In genomic region chr14:58104266-58104665, GRCm38 (mm10) we compare ENCODE assay signal across 20 mouse cellular contexts. TPM values are rescaled to one million over a fixed set of nuclear protein-coding genes. Genes with fewer than 3 reads are reported as not detected.
DNase-seq lines count a peak whose midpoint lies in the region; ATAC-seq lines count a peak whose summit lies in the region.
"Had no signal": no experiment of that assay in that cellular context is flagged by ENCODE, and none has a peak within 500 bp of the region (broad histone marks: within the 10 kb centered on the region; RNA-seq: fewer than 3 reads in every experiment).

No protein-coding gene starts in this region.

- H3K4me2 ChIP-seq in kidney, embryonic 14.5 days (replicated peaks; ENCODE audit: low read depth, low read length), result no peak overlapping the region
- no peak overlapping the region for H3K4me2 ChIP-seq in kidney, embryonic 16.5 days (replicated peaks; ENCODE audit: low read depth, low read length)
- H3K4me2 ChIP-seq in midbrain, embryonic 15.5 days, result no peak overlapping the region
- H3K4me2 ChIP-seq: embryonic facial prominence, embryonic 12.5 days; forebrain, embryonic 13.5 days; forebrain, embryonic 15.5 days had no signal

- H3K9ac ChIP-seq in kidney, embryonic 14.5 days (ENCODE audit: low read depth, low read length), result no peak overlapping the region
- H3K9ac ChIP-seq in kidney, embryonic 16.5 days (replicated peaks; ENCODE audit: low read length), result no peak overlapping the region
- H3K9ac ChIP-seq in midbrain, embryonic 15.5 days, result no peak overlapping the region
- H3K9ac ChIP-seq: embryonic facial prominence, embryonic 12.5 days; forebrain, embryonic 13.5 days; forebrain, embryonic 15.5 days had no signal

- no peak for DNase-seq in kidney, postnatal 10 days
- no peak for DNase-seq in kidney, adult 18-20 months
- DNase-seq in ES-CJ7 (ENCODE audit: low read depth, low spot score), result peak; percentile 9
- DNase-seq: adrenal gland, adult 8-10 months; adrenal gland, postnatal 14 days; adrenal gland, postnatal 36 days; cerebellum, adult 11-12 months; cerebellum, adult 2 months; cerebellum, postnatal 10 days; cerebellum, postnatal 25 days had no signal

- WGBS in kidney, embryonic 14.5 days, result 28% methylated on average over 8 of the region's 8 CpGs
- 31% methylated on average over 8 of the region's 8 CpGs for WGBS in kidney, embryonic 16.5 days
- 70% methylated on average over 8 of the region's 8 CpGs for WGBS in midbrain, embryonic 15.5 days

- no peaks in the 10 kb centered on the region for H3K4me1 ChIP-seq in kidney, embryonic 14.5 days (ENCODE audit: control insufficient read depth, insufficient read depth, low read length)
- peaks cover 10% of the 10 kb centered on the region for H3K4me1 ChIP-seq in kidney, embryonic 16.5 days (ENCODE audit: insufficient read depth, low read length)
- H3K4me1 ChIP-seq in midbrain, embryonic 15.5 days, result no peaks in the 10 kb centered on the region
- H3K4me1 ChIP-seq: embryonic facial prominence, embryonic 10.5 days; embryonic facial prominence, embryonic 12.5 days; forebrain, embryonic 15.5 days had no signal

- ATAC-seq in kidney, embryonic 14.5 days (ENCODE audit: low FRiP score, low TSS enrichment), result peak; percentile 90
- ATAC-seq in kidney, embryonic 16.5 days (ENCODE audit: low FRiP score, low TSS enrichment), result peak; percentile 82
- ATAC-seq in midbrain, embryonic 15.5 days (replicated peaks), result no peak
- ATAC-seq: activated CD4-positive, CD25-positive, alpha-beta regulatory T cell, adult 4 months; forebrain, embryonic 13.5 days; forebrain, embryonic 15.5 days; Patski had no signal

- H3K27ac ChIP-seq in kidney, embryonic 14.5 days (ENCODE audit: low read depth, low read length), result no peak overlapping the region
- no peak overlapping the region for H3K27ac ChIP-seq in kidney, embryonic 16.5 days (ENCODE audit: low read length)
- H3K27ac ChIP-seq in midbrain, embryonic 15.5 days, result no peak overlapping the region
- H3K27ac ChIP-seq: embryonic facial prominence, embryonic 10.5 days; embryonic facial prominence, embryonic 12.5 days; forebrain, embryonic 13.5 days; forebrain, embryonic 15.5 days had no signal

- H3K27me3 ChIP-seq in kidney, embryonic 14.5 days (ENCODE audit: control insufficient read depth, insufficient read depth, low read length), result no peaks in the 10 kb centered on the region
- H3K27me3 ChIP-seq in kidney, embryonic 16.5 days (ENCODE audit: insufficient read depth, low read length), result no peaks in the 10 kb centered on the region
- no peaks in the 10 kb centered on the region for H3K27me3 ChIP-seq in midbrain, embryonic 15.5 days (replicated peaks)
- H3K27me3 ChIP-seq: embryonic facial prominence, embryonic 12.5 days; forebrain, embryonic 13.5 days; forebrain, embryonic 15.5 days; Patski had no signal

- H3K4me3 ChIP-seq in kidney, embryonic 14.5 days (ENCODE audit: low read length), result no peak overlapping the region
- no peak overlapping the region for H3K4me3 ChIP-seq in kidney, embryonic 16.5 days (ENCODE audit: low read length)
- no peak overlapping the region for H3K4me3 ChIP-seq in midbrain, embryonic 15.5 days
- H3K4me3 ChIP-seq: embryonic facial prominence, embryonic 10.5 days; embryonic facial prominence, embryonic 12.5 days; forebrain, embryonic 13.5 days; forebrain, embryonic 15.5 days had no signal

- H3K36me3 ChIP-seq in kidney, embryonic 14.5 days (ENCODE audit: control insufficient read depth, insufficient read depth, low read length), result no peaks in the 10 kb centered on the region
- no peaks in the 10 kb centered on the region for H3K36me3 ChIP-seq in kidney, embryonic 16.5 days (ENCODE audit: insufficient read depth, low read length)
- no peaks in the 10 kb centered on the region for H3K36me3 ChIP-seq in midbrain, embryonic 15.5 days (replicated peaks)
- H3K36me3 ChIP-seq: embryonic facial prominence, embryonic 10.5 days; embryonic facial prominence, embryonic 12.5 days; forebrain, embryonic 15.5 days; G1E had no signal

- no peaks in the 10 kb centered on the region for H3K9me3 ChIP-seq in kidney, embryonic 14.5 days (ENCODE audit: control insufficient read depth, low read length)
- no peaks in the 10 kb centered on the region for H3K9me3 ChIP-seq in kidney, embryonic 16.5 days (ENCODE audit: low read length)
- H3K9me3 ChIP-seq in midbrain, embryonic 15.5 days, result no peaks in the 10 kb centered on the region
- H3K9me3 ChIP-seq: embryonic facial prominence, embryonic 10.5 days; embryonic facial prominence, embryonic 12.5 days; forebrain, embryonic 13.5 days; forebrain, embryonic 15.5 days had no signal

RNA-seq across cellular contexts. Expression of gene Fgf9, which starts 33.9 kb away (rescaled TPM):
- polyA plus RNA-seq in kidney, embryonic 14.5 days (2014; fragmentation: Nextera tagmentation; extraction: Ambion mirVana), result 7.1 and 8.5 TPM in 2 replicates
- 7.8 and 9.0 TPM in 2 replicates for polyA plus RNA-seq in kidney, embryonic 16.5 days (2015; fragmentation: Nextera tagmentation; extraction: Ambion mirVana)
- 20.8 and 21.0 TPM in 2 replicates for polyA plus RNA-seq in midbrain, embryonic 15.5 days (2015; fragmentation: Nextera tagmentation; extraction: Ambion mirVana)
- polyA plus RNA-seq: G1E had no signal
